8 mouse cellular contexts compared by ENCODE assay signal in the genomic region with DNA sequence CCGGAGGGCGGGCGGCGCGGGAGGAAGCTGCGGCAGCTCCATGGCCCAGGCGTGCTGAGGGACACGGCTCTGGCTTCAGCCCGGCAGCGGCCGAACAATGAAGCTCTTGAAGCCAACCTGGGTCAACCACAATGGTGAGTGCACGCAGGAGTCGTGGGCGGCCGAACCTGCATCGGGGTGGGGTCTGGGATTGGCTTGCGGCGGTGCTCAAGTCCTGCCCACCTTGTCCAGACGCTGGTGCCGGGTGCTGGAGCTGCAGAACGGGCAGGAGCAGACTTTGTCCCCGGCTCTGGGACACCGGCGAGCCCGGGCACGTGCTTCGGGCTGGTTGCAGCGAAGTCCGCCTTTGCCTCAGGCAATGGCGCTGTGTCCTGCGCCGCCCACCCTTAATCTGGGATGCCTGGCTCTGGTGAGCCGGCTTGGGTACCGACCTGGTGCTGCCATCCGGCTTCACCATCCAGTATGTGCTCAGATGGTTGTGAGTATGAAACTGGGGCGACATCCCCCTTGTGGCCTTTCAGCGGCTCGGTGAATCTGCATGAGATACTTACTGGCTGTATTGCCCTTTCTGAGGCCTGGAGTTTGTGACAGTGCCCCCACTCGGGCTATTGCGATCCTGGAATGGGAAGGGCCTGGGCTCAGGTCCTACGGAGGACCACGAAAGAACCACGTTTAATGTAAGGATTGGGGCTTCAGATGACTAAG. TPM values are rescaled to one million over a fixed set of nuclear protein-coding genes. Genes with fewer than 3 reads are reported as not detected.
A peak's percentile ranks its signal among the peaks of the same experiment; 100 is the strongest.
DNase-seq lines count a peak whose midpoint lies in the region; ATAC-seq and TF ChIP-seq lines count a peak whose summit lies in the region.

No protein-coding gene starts in this region.

- H3K36me3 ChIP-seq in forebrain, embryonic 13.5 days (ENCODE audit: poor library complexity, severe bottlenecking): peaks cover 30% of the 10 kb centered on the region
- peaks cover 34% of the 10 kb centered on the region for H3K36me3 ChIP-seq in lung, embryonic 14.5 days (ENCODE audit: insufficient read depth)
- H3K36me3 ChIP-seq in neural tube, embryonic 15.5 days: peaks cover 22% of the 10 kb centered on the region

- peak overlapping the region; percentile 83 for H3K4me2 ChIP-seq in forebrain, embryonic 13.5 days
- peak overlapping the region; percentile 87 for H3K4me2 ChIP-seq in lung, embryonic 14.5 days
- H3K4me2 ChIP-seq in neural tube, embryonic 15.5 days: peak overlapping the region; percentile 80

- intact Hi-C loops in heart, postnatal 25 days (cut with DNase I): no loop called here

- peak; percentile 66 for TF ChIP-seq CTCF in lung, embryonic 14.5 days (IDR thresholded peaks at IDR 0.05; ENCODE audit: low read depth)

- DNase-seq in ES-CJ7 (ENCODE audit: low read depth, low spot score): peak; percentile 87
- DNase-seq in heart, postnatal 25 days (ENCODE audit: low spot score): peak; percentile 6
- DNase-seq in layer of hippocampus, adult 18-20 months (ENCODE audit: low spot score in 2 of 2): peak; percentile 39 to 62
- DNase-seq in lung, embryonic 14.5 days: peak; percentile 85
- peak; percentile 82 for DNase-seq in thymus, postnatal 0 days (ENCODE audit: low spot score)

- under 1% methylated on average over 43 of the region's 43 CpGs for WGBS in forebrain, embryonic 13.5 days
- under 1% methylated on average over 40 of the region's 43 CpGs for WGBS in lung, embryonic 14.5 days
- under 1% methylated on average over 38 of the region's 43 CpGs for WGBS in neural tube, embryonic 15.5 days

- H3K4me3 ChIP-seq in brown adipose tissue, adult 24 weeks (ENCODE audit: insufficient read depth, low read depth, low read length): peak overlapping the region; percentile 83
- peak overlapping the region; percentile 84 for H3K4me3 ChIP-seq in forebrain, embryonic 13.5 days
- H3K4me3 ChIP-seq in lung, embryonic 14.5 days (ENCODE audit: low read depth, low read length): peak overlapping the region; percentile 94
- peak overlapping the region; percentile 98 for H3K4me3 ChIP-seq in neural tube, embryonic 15.5 days (replicated peaks)

- peak; percentile 38 for ATAC-seq in forebrain, embryonic 13.5 days
- ATAC-seq in lung, embryonic 14.5 days (ENCODE audit: insufficient read depth): peak; percentile 41
- peak; percentile 37 for ATAC-seq in neural tube, embryonic 15.5 days (ENCODE audit: low FRiP score)

- H3K27me3 ChIP-seq in forebrain, embryonic 13.5 days: no peaks in the 10 kb centered on the region
- H3K27me3 ChIP-seq in lung, embryonic 14.5 days (ENCODE audit: insufficient read depth, low read length): no peaks in the 10 kb centered on the region
- H3K27me3 ChIP-seq in neural tube, embryonic 15.5 days (replicated peaks): no peaks in the 10 kb centered on the region

- peak overlapping the region; percentile 25; the same call in 1 of the 2 replicates for H3K27ac ChIP-seq in brown adipose tissue, adult 24 weeks (replicated peaks; ENCODE audit: low read depth, low read length)
- H3K27ac ChIP-seq in forebrain, embryonic 13.5 days: peak overlapping the region; percentile 96
- H3K27ac ChIP-seq in lung, embryonic 14.5 days (ENCODE audit: low read depth): peak overlapping the region; percentile 95
- peak overlapping the region; percentile 98 for H3K27ac ChIP-seq in neural tube, embryonic 15.5 days (replicated peaks)

- peak overlapping the region; percentile 93 for H3K9ac ChIP-seq in forebrain, embryonic 13.5 days
- H3K9ac ChIP-seq in lung, embryonic 14.5 days: peak overlapping the region; percentile 87
- peak overlapping the region; percentile 94 for H3K9ac ChIP-seq in neural tube, embryonic 15.5 days (replicated peaks)

- no peaks in the 10 kb centered on the region for H3K9me3 ChIP-seq in forebrain, embryonic 13.5 days (replicated peaks)
- no peaks in the 10 kb centered on the region for H3K9me3 ChIP-seq in lung, embryonic 14.5 days (ENCODE audit: low read depth, low read length)
- H3K9me3 ChIP-seq in neural tube, embryonic 15.5 days (replicated peaks): no peaks in the 10 kb centered on the region

- H3K4me1 ChIP-seq in brown adipose tissue, adult 24 weeks (ENCODE audit: control insufficient read depth, insufficient read depth, insufficient read length, low read length): no peaks in the 10 kb centered on the region
- peaks cover 37% of the 10 kb centered on the region for H3K4me1 ChIP-seq in forebrain, embryonic 13.5 days
- H3K4me1 ChIP-seq in lung, embryonic 14.5 days (ENCODE audit: insufficient read depth): peaks cover 4% of the 10 kb centered on the region; the same call in 1 of the 2 replicates
- peaks cover 45% of the 10 kb centered on the region for H3K4me1 ChIP-seq in neural tube, embryonic 15.5 days

RNA-seq across cellular contexts. Expression of a gene that starts 0.7 kb away (rescaled TPM):
- polyA plus RNA-seq in brown adipose tissue, adult 24 weeks (2012; ENCODE audit: insufficient read depth, insufficient read length, missing spikeins): 8.8 and 15.0 TPM in 2 replicates
- polyA plus RNA-seq in forebrain, embryonic 13.5 days (2015; fragmentation: Nextera tagmentation; extraction: Ambion mirVana): 21.4 and 25.8 TPM in 2 replicates
- 10 to 100 TPM; 21.8 to 24.7 TPM for total RNA-seq in heart, postnatal 25 days (2021)
- 10 to 100 TPM; 75.6 to 88.3 TPM for total RNA-seq in layer of hippocampus, adult 18-20 months (2021)
- 14.0 and 16.4 TPM in 2 replicates for polyA plus RNA-seq in lung, embryonic 14.5 days (2014; fragmentation: Nextera tagmentation; extraction: Ambion mirVana)
- polyA plus RNA-seq in neural tube, embryonic 15.5 days (2015; fragmentation: Nextera tagmentation; extraction: Ambion mirVana): 17.5 and 18.7 TPM in 2 replicates
- polyA plus RNA-seq in thymus, postnatal 0 days (2015; fragmentation: Nextera tagmentation; extraction: Ambion mirVana): 12.7 and 16.4 TPM in 2 replicates

RNA-seq across cellular contexts. Expression of a gene that starts 0.9 kb away (rescaled TPM):
- 90.0 and 124 TPM in 2 replicates for polyA plus RNA-seq in brown adipose tissue, adult 24 weeks (2012; ENCODE audit: insufficient read depth, insufficient read length, missing spikeins)
- 78.6 and 87.4 TPM in 2 replicates for polyA plus RNA-seq in forebrain, embryonic 13.5 days (2015; fragmentation: Nextera tagmentation; extraction: Ambion mirVana)
- total RNA-seq in heart, postnatal 25 days (2021): 10 to 100 TPM; 56.9 to 61.6 TPM
- total RNA-seq in layer of hippocampus, adult 18-20 months (2021): 10 to 100 TPM; 33.7 to 35.0 TPM
- polyA plus RNA-seq in lung, embryonic 14.5 days (2014; fragmentation: Nextera tagmentation; extraction: Ambion mirVana): 81.8 and 82.6 TPM in 2 replicates
- polyA plus RNA-seq in neural tube, embryonic 15.5 days (2015; fragmentation: Nextera tagmentation; extraction: Ambion mirVana): 86.3 and 94.9 TPM in 2 replicates
- polyA plus RNA-seq in thymus, postnatal 0 days (2015; fragmentation: Nextera tagmentation; extraction: Ambion mirVana): 123 and 126 TPM in 2 replicates

RNA-seq across cellular contexts. Expression of a gene that starts 41.2 kb away (rescaled TPM):
- 0.63 TPM in 1 of 2 replicates, not detected in the other for polyA plus RNA-seq in brown adipose tissue, adult 24 weeks (2012; ENCODE audit: insufficient read depth, insufficient read length, missing spikeins)
- polyA plus RNA-seq in forebrain, embryonic 13.5 days (2015; fragmentation: Nextera tagmentation; extraction: Ambion mirVana): not detected in 2 replicates
- 1 to 10 TPM in 1 of 2 experiments, not detected in 1; 1.5 TPM for total RNA-seq in heart, postnatal 25 days (2021)
- 1 to 10 TPM; 6.6 to 7.2 TPM for total RNA-seq in layer of hippocampus, adult 18-20 months (2021)
- polyA plus RNA-seq in lung, embryonic 14.5 days (2014; fragmentation: Nextera tagmentation; extraction: Ambion mirVana): not detected in 2 replicates
- 0.17 TPM in 1 of 2 replicates, not detected in the other for polyA plus RNA-seq in neural tube, embryonic 15.5 days (2015; fragmentation: Nextera tagmentation; extraction: Ambion mirVana)
- polyA plus RNA-seq in thymus, postnatal 0 days (2015; fragmentation: Nextera tagmentation; extraction: Ambion mirVana): not detected in 2 replicates

RNA-seq across cellular contexts. Expression of a gene that starts 41.2 kb away (rescaled TPM):
- polyA plus RNA-seq in brown adipose tissue, adult 24 weeks (2012; ENCODE audit: insufficient read depth, insufficient read length, missing spikeins): 23.0 and 25.6 TPM in 2 replicates
- polyA plus RNA-seq in forebrain, embryonic 13.5 days (2015; fragmentation: Nextera tagmentation; extraction: Ambion mirVana): 26.1 and 29.6 TPM in 2 replicates
- 10 to 100 TPM; 21.1 to 24.2 TPM for total RNA-seq in heart, postnatal 25 days (2021)
- 10 to 100 TPM; 24.7 to 27.8 TPM for total RNA-seq in layer of hippocampus, adult 18-20 months (2021)
- 27.5 and 30.9 TPM in 2 replicates for polyA plus RNA-seq in lung, embryonic 14.5 days (2014; fragmentation: Nextera tagmentation; extraction: Ambion mirVana)
- polyA plus RNA-seq in neural tube, embryonic 15.5 days (2015; fragmentation: Nextera tagmentation; extraction: Ambion mirVana): 48.0 and 50.2 TPM in 2 replicates
- 19.5 and 34.3 TPM in 2 replicates for polyA plus RNA-seq in thymus, postnatal 0 days (2015; fragmentation: Nextera tagmentation; extraction: Ambion mirVana)

Comparison
In these comparisons a context has a peak if more than half of its experiments do, and no peak if none do; other contexts are left out.
1. Peak in every context shown above with its lines: DNase-seq, ATAC-seq, H3K4me3 ChIP-seq and H3K27ac ChIP-seq.
2. DNase-seq: peak in every context shown above with its lines; median percentile 87 in ES-CJ7; 85 in lung, embryonic 14.5 days; 82 in thymus, postnatal 0 days; 50 in layer of hippocampus, adult 18-20 months; 6 in heart, postnatal 25 days.
3. H3K27ac ChIP-seq: peak in every context shown above with its lines; median percentile 98 in neural tube, embryonic 15.5 days; 96 in forebrain, embryonic 13.5 days; 95 in lung, embryonic 14.5 days; 25 in brown adipose tissue, adult 24 weeks.